Mouse (Mus musculus) heart, postnatal 10 days (tissue): ENCODE measurements at regions not wholly inside any gene's neighbourhood (a gene's known extent, or its start where the extent isn't known, plus 50 kb on each side); places are given as distances from the start of the nearest gene placed in this dataset.
A peak's percentile ranks its signal among the peaks of the same experiment; 100 is the strongest.
"Not testable (repeated sequence)": the region's sequence is repeated elsewhere in the genome, so short reads cannot be mapped to it uniquely, and the experiment has no call there.

Experiments
- DNase-seq, 2 experiments: peaks; one replicate each; pipeline ENCODE4 v3.0.0; 2021
- intact Hi-C: fragments of 180-260 bp; cut with DNase I; formaldehyde crosslinking; loops from one replicate; pipeline ENCODE4 v1.15.1; 2025

- intact Hi-C loops, result no loop called here
Observed at GRCm38 (mm10) chr16:51169294-51169693, 578.3 kb upstream of the Ccdc54 start.

GRCm38 (mm10) chr16:51160768-51161167 is 569.8 kb upstream of the Ccdc54 start:
- intact Hi-C loops, result no loop called here
- DNase-seq, result no peak

More at GRCm38 (mm10) chr16:51169294-51169693, 578.3 kb upstream of the Ccdc54 start:
- DNase-seq, result no peak

GRCm38 (mm10) chr16:51138575-51138974 is 547.6 kb upstream of the Ccdc54 start:
- intact Hi-C loops, result no loop called here
- DNase-seq, result no peak

GRCm38 (mm10) chr16:51119835-51120234 is 528.9 kb upstream of the Ccdc54 start:
- intact Hi-C loops, result no loop called here
- no peak for DNase-seq

GRCm38 (mm10) chr16:51118365-51118764 is 527.4 kb upstream of the Ccdc54 start:
- intact Hi-C loops, result no loop called here
- no peak for DNase-seq

GRCm38 (mm10) chr16:51117836-51118235 is 526.9 kb upstream of the Ccdc54 start:
- no peak for DNase-seq
- intact Hi-C loops, result no loop called here

GRCm38 (mm10) chr16:51109864-51110263 is 518.9 kb upstream of the Ccdc54 start:
- DNase-seq, result no peak
- intact Hi-C loops, result no loop called here

GRCm38 (mm10) chr16:51107421-51107820 is 516.5 kb upstream of the Ccdc54 start:
- DNase-seq, result no peak
- intact Hi-C loops, result no loop called here

GRCm38 (mm10) chr16:51086556-51086955 is 495.6 kb upstream of the Ccdc54 start:
- intact Hi-C loops, result no loop called here
- DNase-seq, result no peak

- intact Hi-C loops, result no loop called here
Observed at GRCm38 (mm10) chr16:51080146-51080545, 489.2 kb upstream of the Ccdc54 start.

GRCm38 (mm10) chr16:51048650-51049049 is 457.7 kb upstream of the Ccdc54 start:
- intact Hi-C loops, result no loop called here
- DNase-seq, result peak; percentile 37 to 49

More at GRCm38 (mm10) chr16:51080146-51080545, 489.2 kb upstream of the Ccdc54 start:
- DNase-seq, result no peak

- DNase-seq, result peak in 1 of 2 experiments; percentile 6
- intact Hi-C loops, result no loop called here
Observed at GRCm38 (mm10) chr16:51048169-51048568, 457.2 kb upstream of the Ccdc54 start.

- DNase-seq, result no peak
- intact Hi-C loops, result no loop called here
Observed at GRCm38 (mm10) chr16:51041311-51041710, 450.4 kb upstream of the Ccdc54 start.

GRCm38 (mm10) chr16:51002876-51003275 is 411.9 kb upstream of the Ccdc54 start:
- intact Hi-C loops, result no loop called here
- DNase-seq, result no peak

- intact Hi-C loops, result no loop called here
- no peak for DNase-seq
Observed at GRCm38 (mm10) chr16:50964395-50964794, 373.4 kb upstream of the Ccdc54 start.

- intact Hi-C loops, result no loop called here
- no peak for DNase-seq
Observed at GRCm38 (mm10) chr16:50944091-50944490, 353.1 kb upstream of the Ccdc54 start.

- DNase-seq, intact Hi-C loops: not testable (repeated sequence)
Observed at GRCm38 (mm10) chr16:50943581-50943980, 352.6 kb upstream of the Ccdc54 start.

- intact Hi-C loops, result no loop called here
- DNase-seq, result no peak
Observed at GRCm38 (mm10) chr16:50942291-50942690, 351.3 kb upstream of the Ccdc54 start.

- intact Hi-C loops, result no loop called here
- DNase-seq, result no peak
Observed at GRCm38 (mm10) chr16:50939316-50939715, 348.4 kb upstream of the Ccdc54 start.

- no peak for DNase-seq
- intact Hi-C loops, result no loop called here
Observed at GRCm38 (mm10) chr16:50907732-50908131, 316.8 kb upstream of the Ccdc54 start.

GRCm38 (mm10) chr16:50899151-50899550 is 308.2 kb upstream of the Ccdc54 start:
- intact Hi-C loops, result no loop called here
- no peak for DNase-seq

GRCm38 (mm10) chr16:50877926-50878325 is 287.0 kb upstream of the Ccdc54 start:
- intact Hi-C loops, result no loop called here
- peak; percentile 3 to 12 for DNase-seq

- intact Hi-C loops, result no loop called here
- no peak for DNase-seq
Observed at GRCm38 (mm10) chr16:50871318-50871717, 280.4 kb upstream of the Ccdc54 start.
